Mouse (Mus musculus): ENCODE measurements at regions not wholly inside any gene's neighbourhood (a gene's known extent, or its start where the extent isn't known, plus 50 kb on each side); places are given as distances from the start of the nearest gene placed in this dataset.
"Not testable (repeated sequence)": the region's sequence is repeated elsewhere in the genome, so short reads cannot be mapped to it uniquely, and the experiment has no call there.

DNA sequence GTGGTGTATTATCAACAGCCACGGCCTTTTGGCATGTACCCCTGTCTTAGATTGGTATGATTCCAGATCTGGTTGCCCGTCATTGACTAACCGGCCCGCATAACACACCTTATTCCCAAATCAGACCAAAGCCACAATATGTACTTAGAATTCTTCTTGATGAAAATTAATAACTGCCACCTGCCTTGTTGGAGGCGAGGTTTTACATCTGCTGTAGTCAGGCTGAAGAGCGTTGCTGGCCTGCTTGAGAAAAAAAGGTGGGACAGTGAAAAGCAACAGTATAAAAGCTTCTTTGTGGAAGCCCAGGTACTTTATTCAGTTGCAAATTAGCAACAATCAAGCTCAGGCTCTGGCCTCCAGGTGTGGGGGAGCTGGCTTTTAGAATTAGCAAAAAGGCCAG, 223.6 kb upstream of the Car8 start:
- not testable (repeated sequence) for DNase-seq (ENCODE audit: low spot score in 2 of 2)

DNA sequence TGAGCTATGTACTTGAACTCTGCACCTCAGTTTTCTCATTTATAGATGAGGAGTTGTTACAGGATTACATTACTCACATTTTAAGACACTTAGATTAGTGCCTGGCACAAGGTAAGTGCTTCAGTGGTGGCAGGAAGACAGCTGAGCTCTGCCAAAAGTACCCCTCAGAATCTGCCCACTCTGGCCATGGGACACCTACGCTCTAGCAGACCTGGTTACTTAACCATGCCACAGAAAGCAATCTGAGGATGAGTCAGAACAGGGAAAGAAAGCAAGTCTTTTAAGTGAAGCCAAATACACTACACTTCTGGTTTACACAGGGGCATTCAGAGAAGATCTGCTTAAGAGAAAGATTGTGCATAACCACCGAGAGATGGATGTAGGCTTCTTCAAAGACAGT, 215.5 kb upstream of the Car8 start:
- DNase-seq (ENCODE audit: low spot score in 2 of 2): no peak

DNA sequence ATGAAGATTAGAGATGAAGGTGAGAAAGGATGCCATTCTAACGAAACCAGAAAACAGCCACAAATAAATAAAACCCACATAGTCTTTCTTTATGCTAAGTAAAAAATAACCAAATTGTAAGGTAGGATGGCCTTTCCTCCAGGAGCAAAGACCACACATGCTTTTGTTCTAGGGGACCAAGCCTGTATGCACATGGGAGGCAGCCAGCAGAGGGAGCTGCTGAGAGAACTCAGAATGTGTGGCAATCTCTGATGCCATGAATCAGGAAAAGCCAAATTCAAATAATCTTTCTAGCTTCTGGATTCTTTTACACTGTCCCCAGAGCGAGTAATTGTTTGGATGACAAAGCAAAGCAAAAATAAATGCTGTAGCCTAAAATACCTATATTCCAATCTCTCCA, 193.6 kb upstream of the Car8 start:
- no peak for DNase-seq (ENCODE audit: low spot score in 2 of 2)

DNA sequence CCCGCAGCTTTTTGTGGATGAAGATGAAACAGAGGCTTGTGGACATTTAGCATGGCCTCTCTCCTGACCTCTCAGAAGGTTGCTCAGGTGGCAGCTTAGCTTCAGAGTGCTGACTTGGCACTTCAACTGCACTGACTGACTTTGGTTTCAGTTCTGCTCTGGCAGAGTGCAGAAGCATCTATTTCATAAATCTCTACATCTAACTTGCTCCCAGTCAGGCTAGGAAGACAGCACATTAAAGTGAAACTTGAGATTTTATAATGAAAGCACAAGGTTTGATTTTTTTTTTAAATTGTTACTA, 192.1 kb upstream of the Car8 start:
- DNase-seq (ENCODE audit: low spot score in 2 of 2): no peak

DNA sequence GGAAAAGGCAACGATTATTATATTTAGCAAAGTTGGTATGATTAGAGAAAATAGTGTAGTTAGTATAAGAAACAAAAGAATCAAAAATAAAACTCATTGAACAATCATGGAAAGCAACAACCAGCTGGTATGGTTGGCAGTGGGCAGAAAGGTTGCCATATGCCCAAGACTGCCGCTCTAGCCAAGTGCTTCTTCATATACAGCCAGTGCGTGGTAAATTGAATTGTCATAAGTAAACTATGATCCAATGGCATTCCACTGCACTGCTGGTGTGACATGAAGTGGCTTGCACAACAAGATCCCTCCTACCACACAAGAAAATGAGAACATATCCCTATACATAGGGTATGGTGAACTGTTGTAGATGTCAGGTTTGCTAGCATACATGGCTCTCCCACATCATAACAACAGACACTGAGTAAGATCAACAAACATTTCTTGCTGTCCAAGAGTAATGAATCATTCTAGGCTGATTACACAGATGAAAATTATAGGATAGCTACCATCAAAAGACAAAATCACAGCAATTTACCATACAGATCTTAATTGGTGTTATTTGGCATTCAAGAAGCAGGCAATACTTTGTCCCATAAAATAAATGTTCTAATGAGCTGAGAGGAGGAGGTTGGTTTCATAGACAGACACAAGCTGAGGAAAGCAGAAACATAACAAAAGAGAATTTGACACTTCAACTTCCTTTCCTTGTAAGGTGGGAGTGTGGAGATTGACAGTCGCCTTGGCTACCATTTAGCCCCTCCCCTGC, 191.6 kb upstream of the Car8 start:
- DNase-seq (ENCODE audit: low spot score in 2 of 2): no peak

DNA sequence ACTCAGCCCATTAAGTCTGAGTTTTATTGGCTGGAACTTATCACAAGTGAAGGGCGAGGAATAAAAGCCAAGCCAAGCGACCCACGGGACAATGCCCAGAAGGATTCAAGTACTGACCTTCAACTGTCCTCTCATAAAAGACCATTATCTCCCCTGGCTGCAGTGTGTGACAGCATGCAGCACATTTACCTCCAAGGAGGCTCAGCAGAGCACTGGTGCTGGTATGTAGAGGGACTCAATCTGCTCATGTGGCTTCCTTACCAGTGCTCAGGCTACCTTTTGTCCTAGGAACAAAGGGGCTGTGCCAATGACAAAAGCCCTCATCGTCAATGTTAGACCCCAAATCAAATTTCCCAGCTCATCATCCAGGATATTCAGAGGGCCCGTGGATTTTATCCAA, 190.9 kb upstream of the Car8 start:
- no peak for DNase-seq (ENCODE audit: low spot score in 2 of 2)

DNA sequence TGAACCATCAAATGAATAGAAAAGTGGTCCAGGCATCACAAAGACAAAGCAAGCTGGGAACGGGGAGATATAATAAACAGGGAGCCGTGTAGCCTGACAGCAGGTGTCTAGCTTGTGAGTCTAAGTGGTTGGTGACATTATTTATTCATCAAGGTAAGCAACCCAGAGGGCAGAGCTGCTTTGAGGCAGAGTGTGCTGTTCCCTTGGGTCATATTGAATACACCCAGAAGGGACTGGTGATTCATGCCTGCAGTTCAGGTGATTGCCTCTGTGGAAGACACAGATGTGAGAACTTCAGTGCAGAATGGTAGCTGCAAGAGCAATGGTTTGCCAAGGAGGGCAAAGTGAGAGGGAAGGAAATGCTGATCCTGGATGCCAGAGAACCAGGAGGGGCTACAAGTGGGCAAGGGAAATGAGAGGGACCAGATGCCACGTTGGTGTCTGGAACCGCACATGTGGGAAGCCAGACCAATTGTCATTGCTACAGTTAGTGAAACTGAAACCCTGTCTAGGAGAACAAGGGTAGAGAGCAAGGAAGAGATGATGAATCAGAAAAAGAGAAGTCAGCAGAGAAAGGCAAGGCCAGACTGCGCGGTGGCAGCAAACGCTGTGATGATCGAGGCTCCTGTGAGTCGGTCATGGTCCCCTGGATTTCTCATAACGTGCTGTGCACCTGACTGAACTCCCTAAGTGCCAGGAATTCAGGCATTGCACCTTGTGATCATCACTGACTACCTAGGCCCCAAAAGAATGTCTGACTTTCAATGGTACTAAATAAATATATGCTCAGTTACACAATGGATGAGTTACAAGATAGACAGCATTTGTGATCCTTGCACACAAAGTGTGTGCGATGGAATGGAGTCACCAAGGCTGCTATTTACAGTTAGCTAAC, 190.0 kb upstream of the Car8 start:
- no peak for DNase-seq (ENCODE audit: low spot score in 2 of 2)

DNA sequence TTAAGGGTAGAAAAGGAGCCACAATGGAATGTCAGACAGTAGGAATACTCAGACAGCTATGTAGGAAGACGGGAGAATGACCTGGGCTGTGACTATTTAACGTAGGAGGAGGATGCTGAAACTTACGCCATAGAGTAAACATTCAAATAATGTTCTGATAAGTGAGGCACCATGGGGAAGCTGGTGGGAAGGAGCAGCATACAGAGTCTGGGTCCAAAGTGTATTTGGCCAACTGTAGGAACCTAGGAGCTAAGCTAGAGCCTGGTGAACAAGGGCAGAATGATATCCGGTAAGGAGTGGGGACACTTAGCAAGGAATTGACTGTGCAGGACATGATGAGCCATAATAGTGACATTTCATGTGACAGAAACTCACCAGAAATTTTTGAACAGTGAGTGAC, 189.0 kb upstream of the Car8 start:
- DNase-seq (ENCODE audit: low spot score in 2 of 2): no peak

DNA sequence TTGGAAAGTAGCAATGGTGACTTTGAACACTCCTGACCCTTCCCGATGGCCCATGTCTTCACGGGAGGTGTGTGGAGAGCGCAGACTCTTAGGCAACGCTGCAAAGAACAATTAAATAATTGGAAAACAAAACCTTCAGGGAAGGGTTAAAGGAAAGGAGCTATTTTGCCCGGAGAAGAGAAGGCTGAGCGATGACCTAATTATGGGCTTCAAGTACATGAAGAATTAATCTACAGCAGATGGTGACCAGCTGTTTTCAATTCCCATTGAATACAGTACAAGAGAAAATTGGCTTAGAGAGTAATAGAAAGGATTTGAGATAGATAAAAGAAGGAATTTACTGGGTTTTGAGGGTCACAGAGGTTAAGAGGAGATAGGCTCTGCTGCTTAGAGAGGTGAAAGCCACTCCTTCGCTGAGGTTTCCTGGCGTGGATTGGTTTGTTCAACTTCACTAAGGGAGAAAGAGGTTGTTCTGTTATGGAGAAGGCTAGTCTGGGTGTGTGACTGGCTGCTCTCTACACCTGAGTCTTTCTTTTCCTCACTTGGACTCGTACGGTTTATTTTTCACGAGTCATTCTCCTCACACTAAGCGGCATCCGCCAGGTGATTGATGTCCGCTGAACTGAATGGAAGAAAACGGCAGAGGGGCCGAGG, 184.7 kb upstream of the Car8 start:
- DNase-seq (ENCODE audit: low spot score in 2 of 2): no peak

DNA sequence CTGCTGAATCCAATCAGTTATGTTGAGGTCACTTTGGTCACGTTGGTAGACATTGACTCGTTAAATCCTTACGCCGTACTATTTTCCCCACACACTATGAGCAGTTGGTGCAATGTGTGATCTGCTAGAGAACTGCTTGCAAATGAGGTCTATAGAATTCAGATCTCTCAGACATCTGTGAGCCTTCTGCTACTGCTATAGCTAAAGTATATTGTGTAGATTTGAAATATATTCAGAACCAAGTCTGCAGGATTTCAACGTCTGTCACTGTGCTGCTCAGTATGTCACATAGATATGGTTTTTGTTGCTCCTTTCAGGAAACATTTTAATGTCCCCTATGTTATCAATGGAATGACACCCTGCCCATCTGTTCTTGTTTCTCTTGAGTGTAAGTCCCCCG, 182.4 kb upstream of the Car8 start:
- no peak for DNase-seq (ENCODE audit: low spot score in 2 of 2)

DNA sequence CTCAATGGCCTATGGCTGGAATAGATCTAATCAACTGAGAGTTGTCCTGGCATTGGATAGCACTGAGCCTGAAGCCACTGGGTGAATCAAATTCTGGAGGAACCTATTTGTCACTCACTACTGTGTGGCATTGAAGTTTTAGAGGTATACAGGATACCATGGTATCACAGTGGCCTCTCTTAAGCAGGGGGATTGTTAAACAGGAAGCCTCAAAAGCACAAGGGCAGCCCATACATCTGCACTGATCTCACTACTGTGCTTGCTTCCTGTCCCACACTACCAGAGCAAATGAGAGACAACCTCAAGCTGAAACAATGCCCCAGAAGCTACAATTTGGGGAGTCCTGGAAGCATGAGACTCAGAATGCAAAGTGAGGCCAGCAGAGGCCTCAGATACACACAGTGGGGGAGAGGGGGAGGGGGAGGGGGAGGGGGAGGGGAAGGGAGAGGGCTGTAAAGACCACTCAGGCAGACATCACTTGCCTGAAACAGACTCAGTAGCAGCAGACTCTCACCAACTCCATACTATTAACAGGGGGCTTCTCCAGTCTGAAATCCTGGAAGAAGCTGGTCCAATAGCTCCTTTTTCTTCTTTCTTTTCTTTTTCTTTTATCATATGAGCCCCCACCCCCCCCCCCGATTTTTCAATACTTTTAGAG, 179.7 kb upstream of the Car8 start:
- DNase-seq (ENCODE audit: low spot score in 2 of 2): no peak

DNA sequence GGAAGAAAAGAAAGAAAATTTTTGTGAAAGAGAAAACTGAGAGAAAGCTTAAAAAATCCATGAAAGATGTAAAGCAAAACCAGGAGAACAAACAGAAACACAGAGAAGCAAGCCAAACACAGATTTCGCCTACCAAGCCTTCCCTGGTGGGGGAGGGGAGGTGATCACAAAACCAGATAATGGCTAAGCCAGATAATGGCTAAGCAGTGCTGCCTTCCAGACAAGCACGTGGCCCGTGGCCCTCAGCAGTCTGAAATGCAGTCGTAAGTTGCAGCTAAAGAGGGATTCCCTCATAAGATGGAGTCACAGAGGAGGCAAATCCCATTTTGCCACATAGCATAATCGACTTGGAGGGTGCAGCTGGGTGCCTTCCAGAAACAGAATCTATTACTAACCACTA, 179.0 kb upstream of the Car8 start:
- DNase-seq (ENCODE audit: low spot score in 2 of 2): no peak

DNA sequence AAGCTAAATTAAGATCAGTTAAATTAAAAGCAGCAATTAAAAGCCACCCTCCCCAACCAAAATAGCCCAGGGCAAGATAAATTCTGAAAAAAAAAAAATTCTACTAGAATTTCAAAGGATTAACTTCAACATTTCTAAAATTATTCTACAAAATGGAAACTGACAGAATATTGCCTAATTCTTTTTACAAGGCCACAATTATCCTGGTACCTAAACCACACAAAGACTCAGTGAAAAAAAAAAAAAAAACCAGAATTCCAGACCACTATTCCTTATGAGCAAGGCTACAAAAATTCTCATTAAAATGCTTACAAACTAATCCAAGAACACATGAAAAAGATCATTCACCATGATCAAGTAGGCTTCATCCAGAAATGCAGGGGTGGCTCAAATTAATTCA, 174.5 kb upstream of the Car8 start:
- no peak for DNase-seq (ENCODE audit: low spot score in 2 of 2)

DNA sequence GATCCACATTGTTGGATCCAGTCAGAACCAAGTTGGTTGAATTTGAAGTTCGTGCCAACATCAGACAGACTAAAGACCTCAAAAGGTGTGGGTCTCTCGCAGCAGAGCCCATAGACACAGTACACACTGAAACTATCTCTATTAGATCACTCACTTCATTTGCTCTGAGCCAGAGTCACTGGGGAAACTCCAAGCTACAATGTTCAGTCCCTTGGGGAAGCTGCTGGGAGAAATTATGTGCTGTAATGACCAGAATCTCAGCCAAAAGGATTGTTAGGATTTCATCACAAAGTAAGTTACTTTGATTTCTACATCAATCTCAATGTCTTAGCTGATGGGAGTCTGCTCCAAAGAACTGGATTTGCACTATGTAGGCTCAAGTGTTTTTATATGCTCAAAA, 161.2 kb upstream of the Car8 start:
- no peak for DNase-seq (ENCODE audit: low spot score in 2 of 2)

DNA sequence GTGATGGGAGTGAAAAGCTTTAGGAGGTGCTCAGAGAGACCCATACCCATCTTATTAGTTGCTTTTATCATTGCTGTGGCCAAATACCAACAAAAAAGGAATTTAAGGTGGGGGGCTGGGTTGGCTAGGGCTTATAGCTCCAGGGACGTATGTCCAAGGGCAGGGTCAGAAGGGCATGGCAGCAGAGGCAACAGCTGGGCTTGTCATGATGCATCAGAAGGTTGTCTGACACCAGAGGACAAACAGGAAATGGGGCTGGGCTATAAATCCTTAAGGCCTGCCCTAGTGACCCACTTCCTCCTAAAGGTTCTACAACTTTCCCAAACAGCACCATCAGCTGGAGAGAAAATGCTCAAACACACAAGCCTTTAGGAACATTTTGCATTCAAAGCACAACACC, 160.6 kb upstream of the Car8 start:
- DNase-seq (ENCODE audit: low spot score in 2 of 2): no peak

DNA sequence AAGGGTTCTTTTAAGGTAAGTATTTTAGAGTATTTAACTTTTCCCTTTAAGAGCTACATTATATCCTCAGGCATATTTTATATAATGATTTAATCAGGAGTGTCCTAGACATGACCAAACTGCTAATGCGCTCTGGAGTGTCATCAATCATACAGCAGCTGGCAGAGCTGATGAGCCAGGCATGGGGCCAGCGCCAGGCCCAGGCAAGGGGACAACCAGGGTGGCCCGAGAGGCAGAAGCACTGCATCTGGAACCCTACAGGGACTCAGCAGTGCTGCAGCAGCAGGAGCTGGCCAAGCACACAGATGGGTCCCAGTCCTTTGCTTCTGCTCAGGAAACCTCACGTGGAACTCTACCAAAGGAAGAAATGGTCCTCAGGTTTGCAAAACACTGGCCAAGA, 160.1 kb upstream of the Car8 start:
- DNase-seq (ENCODE audit: low spot score in 2 of 2): no peak

DNA sequence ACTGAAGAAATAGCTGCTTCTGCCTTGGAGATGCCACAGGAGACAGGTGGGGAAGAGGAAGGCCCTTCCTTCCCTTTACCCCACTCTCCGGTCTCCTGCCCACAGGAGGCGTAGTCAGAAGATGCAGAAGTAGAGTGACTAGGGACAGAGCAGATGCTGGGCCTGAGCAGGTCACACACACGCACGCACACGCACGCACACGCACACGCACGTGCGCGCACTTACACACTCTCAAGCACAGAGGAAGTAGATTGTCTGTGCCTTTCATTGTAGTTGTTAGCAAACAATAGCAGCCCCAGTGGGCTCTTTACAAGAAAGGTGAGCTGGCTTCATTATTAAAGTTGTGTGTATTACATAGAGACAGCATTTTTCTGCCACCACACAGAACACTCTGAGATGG, 144.3 kb upstream of the Car8 start:
- no peak for DNase-seq (ENCODE audit: low spot score in 2 of 2)

DNA sequence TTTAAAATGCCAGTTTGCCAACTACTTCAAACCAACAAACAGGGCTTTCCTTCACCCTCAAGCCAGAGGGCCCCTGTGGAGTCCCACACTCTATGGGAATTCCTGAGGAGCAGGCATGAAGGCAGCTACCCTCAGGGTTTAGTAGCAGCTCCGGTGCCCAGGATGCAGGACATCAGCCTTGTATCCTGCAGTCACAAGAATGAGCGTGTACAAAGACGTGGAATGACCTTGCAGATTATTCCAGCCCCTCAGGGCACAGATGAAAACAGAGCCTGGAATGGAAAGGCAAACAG, 143.2 kb upstream of the Car8 start:
- DNase-seq (ENCODE audit: low spot score in 2 of 2): no peak

DNA sequence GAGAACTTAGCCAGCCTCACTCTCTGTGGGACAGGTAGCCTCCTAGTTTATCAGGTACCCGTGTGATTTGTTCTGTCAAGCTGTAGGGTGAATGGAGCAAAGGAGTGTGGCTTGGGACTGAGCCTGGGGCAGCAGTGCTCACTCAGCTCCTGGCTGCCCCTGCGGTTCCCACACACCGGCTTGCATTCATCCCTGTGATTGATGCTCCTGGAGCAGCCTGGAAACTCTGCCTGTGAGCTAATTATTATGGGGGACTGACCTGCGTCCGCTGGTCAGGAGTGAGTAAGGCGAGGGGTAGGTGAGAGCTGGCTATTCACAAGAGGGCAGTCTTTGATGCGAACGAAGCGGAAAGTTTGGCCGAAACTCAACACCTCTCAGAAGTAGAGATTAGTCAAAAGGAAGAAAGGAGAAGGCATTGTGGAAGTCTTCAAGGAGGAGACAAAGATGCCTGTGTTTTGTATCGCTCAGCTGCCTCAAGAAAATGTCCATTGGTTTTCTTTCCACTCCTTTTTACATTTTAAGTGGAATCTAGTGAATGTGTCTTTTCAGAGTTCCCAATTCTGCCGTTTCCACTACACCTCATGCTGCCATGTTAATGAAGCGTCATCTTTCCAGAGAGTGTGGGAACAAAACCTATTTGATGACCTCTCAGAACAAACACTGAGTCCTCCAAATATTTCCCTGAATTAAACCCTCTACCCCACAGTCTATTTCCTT, 142.7 kb upstream of the Car8 start:
- no peak for DNase-seq (ENCODE audit: low spot score in 2 of 2)

DNA sequence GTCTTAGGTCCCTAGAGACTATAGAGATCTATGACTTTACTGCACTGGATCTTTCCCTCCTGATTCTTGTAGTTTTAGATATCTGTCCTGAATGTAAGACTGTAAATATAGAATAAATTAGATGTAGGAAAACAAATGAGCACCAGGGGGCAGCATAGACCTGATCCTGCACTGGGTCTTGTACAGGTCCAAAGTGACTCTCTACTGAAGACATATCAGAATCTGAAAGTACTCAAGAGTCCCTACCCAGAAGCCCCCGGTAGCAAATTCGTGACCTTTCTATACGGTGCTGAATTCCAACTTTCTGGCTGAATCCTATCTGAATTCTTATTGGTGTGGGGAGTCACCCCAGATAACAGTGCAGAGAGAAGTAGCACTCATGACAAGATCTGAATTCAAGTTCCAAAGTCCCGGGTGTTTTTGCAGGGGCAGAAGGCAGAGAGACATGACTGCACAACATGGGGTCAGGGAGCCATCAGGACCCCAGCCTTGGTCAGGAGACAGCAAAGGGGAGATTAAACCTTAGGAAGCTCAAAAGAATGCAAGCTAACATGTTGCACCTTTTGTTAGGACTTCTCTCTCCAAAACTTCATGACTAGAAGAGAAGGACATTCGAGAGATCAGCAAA, 142.0 kb upstream of the Car8 start:
- peak in 1 of 2 experiments; percentile 16 for DNase-seq (ENCODE audit: low spot score in 2 of 2)

DNA sequence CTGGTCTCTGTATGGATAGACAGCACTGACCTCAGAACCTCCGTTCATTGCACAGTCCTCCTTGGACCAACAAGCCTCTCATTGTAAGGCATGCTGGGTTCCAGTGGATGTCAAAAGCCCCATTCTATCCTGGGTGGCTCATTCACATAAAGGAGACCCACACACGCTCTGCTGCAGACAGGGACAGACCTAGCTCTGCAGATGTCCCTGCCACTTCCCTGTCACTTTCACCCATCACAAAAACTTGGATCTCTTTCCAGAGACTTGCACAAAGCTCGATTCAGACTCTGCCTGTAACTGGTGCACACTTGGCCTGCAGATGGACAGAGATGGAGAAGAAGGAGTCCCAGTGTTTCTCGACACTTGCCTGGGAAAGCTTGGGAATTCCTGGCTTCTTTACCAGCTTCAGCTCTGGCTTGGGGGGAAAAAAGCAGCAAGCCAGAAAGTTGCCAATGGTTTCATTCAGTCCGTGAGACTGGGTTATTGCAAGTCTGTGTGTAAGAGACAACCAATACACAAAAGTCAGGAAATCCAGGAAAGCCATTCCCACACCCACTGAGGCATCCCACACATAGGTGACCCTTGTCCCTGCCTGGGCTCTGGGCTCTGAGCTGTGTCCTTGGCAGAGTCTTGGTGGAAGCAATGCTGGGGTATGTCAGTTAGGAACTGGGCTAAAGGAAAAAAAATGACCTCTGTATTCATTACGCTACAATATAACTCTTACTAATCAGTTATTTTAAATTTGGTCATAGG, 136.1 kb upstream of the Car8 start:
- DNase-seq (ENCODE audit: low spot score in 2 of 2): no peak
